Mouse (Mus musculus) inflammation-experienced regulatory T-cells, adult 6 months (primary cell): ENCODE results near the gene Tbx20. TPM values are rescaled to one million over a fixed set of nuclear protein-coding genes. Genes with fewer than 3 reads are reported as not detected.

ENCODE experiments used
- ATAC-seq: one replicate; pipeline ENCODE4 v1.8.0; 2017
- polyA plus RNA-seq, 3 experiments: library from polyadenylated mRNA; unstranded; fragments of 100-300 nt; shearing (Covaris generic); gene quantifications; one replicate each; pipeline ENCODE4 v1.2.1; 2017

Gene Tbx20
- polyA plus RNA-seq, 3 experiments from 2014 or later: not detected

DNA sequence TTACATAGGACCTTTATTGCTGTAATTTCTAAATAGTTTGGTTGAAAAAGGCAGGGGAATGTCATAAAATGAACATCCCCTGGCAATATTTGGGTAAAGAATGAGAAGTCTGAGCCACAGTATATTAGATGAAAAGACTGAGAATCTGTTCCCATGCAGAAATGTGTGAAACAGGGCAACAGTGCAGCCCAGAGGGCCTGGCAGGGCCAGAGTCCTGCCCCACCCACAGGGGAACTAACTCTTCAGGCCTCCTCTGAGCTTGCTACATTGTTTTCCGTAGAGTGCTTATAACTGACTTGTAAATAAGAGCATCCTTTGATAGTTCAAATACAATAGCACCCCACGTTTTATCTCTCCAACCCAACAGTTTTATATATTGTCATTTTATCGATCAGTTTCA lies 7.0 kb downstream of the Tbx20 start:
- no peak for ATAC-seq

DNA sequence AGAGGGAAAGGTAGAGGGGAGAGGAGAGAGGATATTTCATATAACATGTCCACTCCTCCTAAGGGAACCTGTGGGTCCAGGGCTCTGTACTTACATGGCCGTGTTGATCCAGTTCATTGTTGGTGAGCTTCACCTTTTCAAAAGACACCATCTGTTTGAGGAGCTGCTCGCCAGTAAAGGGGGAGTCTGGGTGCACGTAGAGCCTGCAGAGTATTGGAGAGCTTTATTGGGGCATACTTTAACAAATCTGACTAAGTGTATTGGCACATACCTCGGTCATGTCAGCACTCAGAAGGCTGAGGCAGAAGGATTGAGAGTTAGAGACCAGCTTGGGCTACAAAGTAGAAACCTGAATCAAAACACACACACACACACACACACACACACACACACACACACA lies 8.5 kb downstream of the Tbx20 start:
- ATAC-seq: no peak

DNA sequence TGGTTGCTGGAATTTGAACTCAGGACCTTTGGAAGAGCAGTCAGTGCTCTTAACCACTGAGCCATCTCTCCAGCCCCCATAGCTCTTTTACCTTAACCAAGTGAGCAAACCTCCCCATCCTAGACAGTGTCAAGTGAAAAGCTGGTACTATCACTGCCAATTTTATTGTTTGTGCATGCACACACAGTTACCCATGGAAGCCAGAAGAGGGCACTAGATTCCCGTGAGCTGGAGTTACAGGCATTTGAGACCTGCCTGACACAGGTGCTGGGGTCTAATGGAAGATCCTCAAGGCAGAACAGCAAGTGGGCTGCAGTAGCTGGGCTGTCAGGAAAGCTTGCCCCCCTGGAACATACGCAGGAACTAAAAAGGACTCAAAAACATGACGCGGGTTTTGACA lies 13.6 kb downstream of the Tbx20 start:
- ATAC-seq: no peak

DNA sequence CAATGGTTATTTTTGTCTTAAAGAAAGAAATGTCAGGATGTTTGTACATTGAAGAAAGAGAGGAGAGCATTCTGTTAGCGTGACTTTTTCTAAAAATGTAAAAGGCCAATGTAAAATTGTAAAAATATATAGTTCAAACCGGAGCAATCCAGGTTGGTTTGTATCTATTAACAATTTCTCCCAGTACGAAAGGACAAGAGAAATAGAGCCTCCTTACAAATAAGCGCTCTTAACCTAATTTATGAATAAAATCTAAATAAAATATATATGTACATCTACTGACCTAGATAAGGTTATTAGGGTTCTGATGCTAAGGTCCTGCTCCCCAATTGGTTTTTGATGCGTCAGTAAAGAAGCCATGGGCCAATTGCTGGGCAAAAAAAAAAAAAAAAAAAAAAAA lies 29.1 kb downstream of the Tbx20 start:
- ATAC-seq: peak; percentile 68

DNA sequence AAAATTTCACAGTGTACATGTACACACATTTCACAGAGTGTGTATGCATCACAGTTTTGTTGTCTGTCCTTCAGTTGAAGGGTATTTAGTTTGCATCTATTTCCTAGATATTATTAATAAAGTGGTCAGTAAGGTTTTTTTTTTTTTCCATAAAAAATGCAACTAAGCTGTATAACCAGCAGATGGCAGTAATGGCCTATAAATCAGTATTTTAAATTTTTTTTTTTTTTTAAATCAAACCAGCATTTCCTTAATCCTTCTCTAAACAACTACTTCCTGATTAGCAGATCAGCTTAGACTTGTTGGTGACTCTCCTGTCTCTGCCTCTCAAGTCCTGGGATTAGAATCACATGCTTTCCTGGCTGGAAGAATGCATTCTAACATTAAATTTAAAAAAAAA lies 72.9 kb downstream of the Tbx20 start:
- no peak for ATAC-seq

DNA sequence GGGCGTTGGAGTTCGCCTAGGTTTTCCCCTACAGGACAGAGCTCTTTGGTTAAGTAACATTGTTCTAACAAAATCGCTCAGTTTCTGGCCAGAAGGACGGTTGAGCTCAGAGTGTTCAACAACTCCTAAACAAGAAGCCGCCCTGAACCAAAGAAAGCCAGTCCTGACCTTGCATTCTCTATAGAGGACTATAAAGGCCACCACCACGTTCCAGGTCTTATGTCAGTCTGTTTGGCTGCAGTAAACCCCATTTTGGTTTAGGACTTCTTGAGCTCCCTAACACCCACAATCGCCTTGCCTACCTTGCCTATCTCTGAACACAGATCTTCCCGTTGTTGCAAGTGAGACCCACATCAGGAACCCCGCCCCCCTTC lies 77.7 kb downstream of the Tbx20 start:
- no peak for ATAC-seq

DNA sequence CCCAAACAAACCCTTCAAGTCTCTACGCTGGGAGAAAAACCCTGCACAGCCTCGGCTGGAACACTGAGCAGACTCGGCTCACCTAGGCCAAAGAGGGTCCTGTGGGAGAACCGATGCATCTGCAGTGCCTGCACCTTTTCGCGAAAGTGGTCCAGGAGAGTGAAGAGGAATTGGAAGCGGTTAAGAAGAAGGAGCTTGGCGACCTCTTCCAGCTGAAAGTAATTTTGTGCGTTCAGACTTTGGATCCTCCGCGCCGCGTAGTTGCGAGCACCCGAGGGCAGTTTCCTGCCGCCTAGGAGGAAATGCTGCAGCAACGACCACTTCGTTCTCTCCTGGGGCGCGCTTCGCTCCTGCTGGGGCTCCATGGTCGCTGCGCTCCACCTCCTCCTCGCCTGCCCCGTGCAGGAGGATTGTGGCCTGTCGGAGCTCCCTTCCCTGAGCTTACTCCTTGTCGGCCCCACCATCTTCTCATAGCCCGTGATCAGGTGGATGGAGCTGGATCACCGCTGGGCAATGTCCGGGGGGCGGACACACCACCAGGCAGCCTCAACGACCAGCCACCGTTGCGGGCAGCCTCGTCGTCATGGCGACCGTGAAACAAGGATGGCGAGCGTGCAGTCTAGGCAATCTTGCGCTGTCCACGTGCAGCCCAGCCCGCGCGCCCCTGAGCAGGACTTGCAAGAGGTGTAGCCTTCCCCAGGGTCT lies 78.3 kb downstream of the Tbx20 start, which contains the start of gene Dpy19l2:
Gene Dpy19l2, minus strand, starts transcription at position 594 of the 705 bp plus-strand sequence.
- ATAC-seq: no peak

Other genes starting within 250 kb of the Tbx20 start
- gene Cypt4, start 149.1 kb downstream of the Tbx20 start, polyA plus RNA-seq: not detected
- not detected for gene Dpy19l2, start 78.0 kb downstream of the Tbx20 start, polyA plus RNA-seq